Mouse (Mus musculus) CH12.LX (cell line): ENCODE measurements around the gene Esd. TPM values are rescaled to one million over a fixed set of nuclear protein-coding genes. Genes with fewer than 3 reads are reported as not detected.

Experiments used
- DNase-seq: peaks from one replicate; pipeline ENCODE4 v3.0.0-alpha.2; 2013; ENCODE audit errors: extremely low read depth
- H3K27ac ChIP-seq: 2 replicates; pipeline ENCODE4 v1.5.1; 2012; ENCODE audit warnings: low read depth, mild to moderate bottlenecking, control low read depth, moderate library complexity; ENCODE audit not compliant: insufficient read depth
- H3K27me3 ChIP-seq: replicated peaks from 2 replicates; pipeline ENCODE3; 2012; ENCODE audit warnings: inconsistent platforms
- H3K36me3 ChIP-seq, 2 experiments: replicated peaks in 1 of 2; 2 replicates each; pipeline versions ENCODE3 to v1.6.1; 2012; ENCODE audit warnings: inconsistent platforms in 1 of 2, low read length in 1 of 2, mild to moderate bottlenecking in 1 of 2, mixed read lengths in 1 of 2, moderate library complexity in 1 of 2; ENCODE audit not compliant: control insufficient read depth in 1 of 2, insufficient read depth in 1 of 2
- H3K4me1 ChIP-seq, 2 experiments: 2 replicates each; pipeline ENCODE4 v1.6.1; 2012; ENCODE audit warnings: inconsistent platforms in 1 of 2, moderate library complexity in 1 of 2; ENCODE audit not compliant: insufficient read depth in 2 of 2, control insufficient read depth in 1 of 2
- H3K4me2 ChIP-seq: 2 replicates; pipeline ENCODE4 v1.6.1; 2012; ENCODE audit warnings: low read depth, mild to moderate bottlenecking, control low read depth; ENCODE audit not compliant: poor library complexity, insufficient read depth, severe bottlenecking
- H3K4me3 ChIP-seq, 3 experiments: fragments of 150-350 bp in 1 of 3; sonication (generic) in 1 of 3; replicated peaks in 1 of 3; 2 replicates each; pipeline versions ENCODE3 to v1.5.1; 2011 to 2012; ENCODE audit warnings: low read depth in 2 of 3, low read length in 2 of 3, mild to moderate bottlenecking in 2 of 3, moderate library complexity in 2 of 3, control low read depth in 1 of 3, improper control_type of control experiment in 1 of 3, inconsistent platforms in 1 of 3, mixed read lengths in 1 of 3; ENCODE audit not compliant: poor library complexity in 1 of 3
- H3K79me2 ChIP-seq: replicated peaks from 2 replicates; pipeline ENCODE4 v1.6.1; 2012; ENCODE audit warnings: mild to moderate bottlenecking, moderate library complexity; ENCODE audit not compliant: control insufficient read depth, poor library complexity, insufficient read depth, severe bottlenecking; ENCODE audit errors: extremely low read depth
- H3K9ac ChIP-seq: 2 replicates; pipeline ENCODE4 v1.6.1; 2012; ENCODE audit warnings: low read depth, mild to moderate bottlenecking, control low read depth, moderate library complexity; ENCODE audit not compliant: insufficient read depth
- H3K9me3 ChIP-seq: replicated peaks from 2 replicates; pipeline ENCODE3; 2012; ENCODE audit warnings: low read length, inconsistent platforms, mixed read lengths
- BHLHE40 ChIP-seq: IDR thresholded peaks from 2 replicates; pipeline ENCODE4 v1.6.1; 2011; ENCODE audit warnings: mild to moderate bottlenecking, low read depth, low read length, improper control_type of control experiment
- CHD2 ChIP-seq: IDR thresholded peaks from 2 replicates; pipeline ENCODE4 v1.6.1; 2011; ENCODE audit warnings: low read length, improper control_type of control experiment
- CTCF ChIP-seq, 2 experiments: IDR thresholded peaks in 1 of 2; conservative IDR thresholded peaks in 1 of 2; 2 replicates each; pipeline ENCODE4 v1.5.1; 2011 to 2012; ENCODE audit warnings: low read depth in 2 of 2, low read length in 2 of 2, improper control_type of control experiment in 1 of 2, inconsistent platforms in 1 of 2, mild to moderate bottlenecking in 1 of 2, moderate library complexity in 1 of 2
- E2F4 ChIP-seq: IDR thresholded peaks from 2 replicates; pipeline ENCODE4 v1.6.1; 2011; ENCODE audit warnings: low read depth, low read length, improper control_type of control experiment; ENCODE audit not compliant: insufficient replicate concordance
- ELF1 ChIP-seq: IDR thresholded peaks from 2 replicates; pipeline ENCODE4 v1.6.1; 2014; ENCODE audit warnings: low read depth, mild to moderate bottlenecking, inconsistent platforms, low read length, improper control_type of control experiment
- EP300 ChIP-seq: IDR thresholded peaks from 2 replicates; pipeline ENCODE4 v1.6.1; 2011; ENCODE audit warnings: low read length, improper control_type of control experiment
- IRF4 ChIP-seq: IDR thresholded peaks from 2 replicates; pipeline ENCODE4 v1.6.1; 2014; ENCODE audit warnings: low read depth, mild to moderate bottlenecking, inconsistent platforms, low read length, improper control_type of control experiment
- MAX ChIP-seq: IDR thresholded peaks from 2 replicates; pipeline ENCODE4 v1.6.1; 2011; ENCODE audit warnings: low read length, improper control_type of control experiment
- MAZ ChIP-seq: IDR thresholded peaks from 2 replicates; pipeline ENCODE4 v1.6.1; 2012; ENCODE audit warnings: low read depth, mild to moderate bottlenecking, inconsistent platforms, low read length, improper control_type of control experiment, moderate library complexity
- MEF2A ChIP-seq: IDR thresholded peaks from 2 replicates; pipeline ENCODE4 v1.6.1; 2014; ENCODE audit warnings: low read depth, mild to moderate bottlenecking, inconsistent platforms, low read length, improper control_type of control experiment, borderline replicate concordance
- MYC ChIP-seq: IDR thresholded peaks from 2 replicates; pipeline ENCODE4 v1.6.1; 2011; ENCODE audit warnings: low read depth, mild to moderate bottlenecking, improper control_type of control experiment, low read length
- NRF1 ChIP-seq: IDR thresholded peaks from 2 replicates; pipeline ENCODE4 v1.6.1; 2014; ENCODE audit warnings: low read depth, mild to moderate bottlenecking, inconsistent platforms, low read length, improper control_type of control experiment, moderate library complexity
- RAD21 ChIP-seq: IDR thresholded peaks from 2 replicates; pipeline ENCODE4 v1.6.1; 2011; ENCODE audit warnings: low read depth, mild to moderate bottlenecking, low read length, improper control_type of control experiment, moderate library complexity
- RCOR1 ChIP-seq: conservative IDR thresholded peaks from 2 replicates; pipeline ENCODE4 v1.6.1; 2012; ENCODE audit warnings: low read depth, mild to moderate bottlenecking, inconsistent platforms, low read length, improper control_type of control experiment
- SIN3A ChIP-seq: IDR thresholded peaks from 2 replicates; pipeline ENCODE4 v1.6.1; 2012; ENCODE audit warnings: low read length, improper control_type of control experiment, inconsistent platforms
- SMC3 ChIP-seq: IDR thresholded peaks from 2 replicates; pipeline ENCODE4 v1.6.1; 2011; ENCODE audit warnings: low read depth, low read length, improper control_type of control experiment
- TCF12 ChIP-seq: IDR thresholded peaks from 2 replicates; pipeline ENCODE4 v1.6.1; 2014; ENCODE audit warnings: low read depth, mild to moderate bottlenecking, inconsistent platforms, low read length, improper control_type of control experiment
- UBTF ChIP-seq: IDR thresholded peaks from 2 replicates; pipeline ENCODE4 v1.6.1; 2012; ENCODE audit warnings: low read depth, mild to moderate bottlenecking, inconsistent platforms, low read length, improper control_type of control experiment, moderate library complexity
- USF1 ChIP-seq: IDR thresholded peaks from 2 replicates; pipeline ENCODE4 v1.6.1; 2014; ENCODE audit warnings: low read depth, mild to moderate bottlenecking, inconsistent platforms, low read length, improper control_type of control experiment
- ZC3H11A ChIP-seq: IDR thresholded peaks from 2 replicates; pipeline ENCODE4 v1.6.1; 2012; ENCODE audit warnings: low read depth, mild to moderate bottlenecking, inconsistent platforms, low read length, improper control_type of control experiment
- ZKSCAN1 ChIP-seq: IDR thresholded peaks from 2 replicates; pipeline ENCODE4 v1.6.1; 2012; ENCODE audit warnings: low read depth, inconsistent platforms, low read length, improper control_type of control experiment, borderline replicate concordance
- ZMIZ1 ChIP-seq: IDR thresholded peaks from 2 replicates; pipeline ENCODE4 v1.6.1; 2012; ENCODE audit warnings: low read depth, mild to moderate bottlenecking, inconsistent platforms, low read length, improper control_type of control experiment
- dilution Hi-C: fragments of 300-500 bp; cut with MboI; formaldehyde crosslinking; loops from 2 replicates; pipeline ENCODE4 v1.14.3; 2020; ENCODE audit warnings: low sequenced_read_pairs; ENCODE audit not compliant: extremely low pct_unique_long_range_greater_than_20kb, extremely low pct_ligation_motif_present
- in situ Hi-C: fragments of 300-500 bp; cut with MboI; formaldehyde crosslinking; loops from 3 replicates; pipeline ENCODE4 v1.14.3; 2019; ENCODE audit warnings: low sequenced_read_pairs, low pct_ligation_motif_present, low pct_unique_long_range_greater_than_20kb, mixed read lengths
- polyA plus RNA-seq: library from polyadenylated mRNA; unstranded; fragments of >175 nt; gene quantifications from 2 replicates; pipeline ENCODE4 v1.2.1, GENCODE M21; 2012; ENCODE audit warnings: low read depth; ENCODE audit not compliant: insufficient read length
- total RNA-seq, 2 experiments: library from RNA; depleted of rRNA; stranded (reverse); fragments of 300-350 nt in 1 of 2; fragments of >200 nt in 1 of 2; gene quantifications; 2 replicates each; pipeline ENCODE4 v1.2.3; 2012 to 2014

The Esd gene
- total and polyA plus RNA-seq, 3 experiments = 206 to 434 (median 302) TPM

DNA sequence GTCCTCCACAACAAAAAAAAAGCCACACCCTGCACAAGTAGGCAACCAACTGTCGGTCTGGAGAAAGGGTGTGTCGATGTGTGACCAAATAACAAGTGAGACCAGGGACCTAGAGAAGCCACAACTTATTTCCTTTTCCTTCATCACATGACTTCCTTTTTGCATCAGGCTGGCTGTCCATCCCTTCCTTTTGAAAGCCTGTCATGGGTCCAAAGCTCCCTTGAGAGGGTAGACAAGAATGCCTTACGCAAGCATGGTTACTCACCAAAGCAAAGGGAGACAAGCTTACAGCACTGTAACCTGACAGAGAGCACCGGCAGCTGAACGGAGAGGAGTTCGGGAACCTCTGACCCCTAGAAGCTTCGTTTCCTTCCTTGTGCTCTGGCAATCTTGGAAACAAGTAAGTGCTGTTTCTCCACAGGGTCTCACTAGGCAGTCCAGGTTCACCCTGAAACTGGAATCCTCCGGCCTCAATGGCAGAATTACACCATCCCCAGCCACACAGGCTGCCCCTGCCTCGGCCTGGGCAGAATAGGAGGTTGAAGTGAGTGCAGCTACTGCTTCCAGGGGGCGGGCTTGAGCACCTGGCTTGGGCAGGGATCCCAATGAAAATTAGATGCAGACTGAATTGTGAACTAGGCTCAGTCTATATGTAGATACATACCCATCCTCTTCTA lies 65.4 kb downstream of the Esd start:
- Histone ChIP-seq H3K9ac (no peak overlapping the region), H3K79me2 (no peaks in the 10 kb centered on the region), H3K4me2 (no peak overlapping the region), H3K4me3 (no peak overlapping the region), H3K9me3 (peaks cover 15% of the 10 kb centered on the region), H3K27me3 (no peaks in the 10 kb centered on the region), H3K27ac (no peak overlapping the region), H3K4me1 (no peaks in the 10 kb centered on the region), H3K36me3 (peaks cover 36 to 93% of the 10 kb centered on the region in 2 experiments)
- in situ Hi-C loops = no loop called here
- TF ChIP-seq SMC3 (peak; percentile 7; the same call in 1 of the 2 replicates), RAD21 (no peak), ZMIZ1 (no peak), ZC3H11A (no peak), MYC (no peak), E2F4 (no peak), ZKSCAN1 (no peak), ELF1 (no peak)
- no peak for DNase-seq
- dilution Hi-C loops = no loop called here

GRCm38 (mm10) chr14:74798063-74798890 lies 66.2 kb downstream of the Esd start:
- Histone ChIP-seq H3K9ac (no peak overlapping the region), H3K4me2 (no peak overlapping the region), H3K4me1 (no peaks in the 10 kb centered on the region), H3K36me3 (peaks cover 30 to 93% of the 10 kb centered on the region in 2 experiments), H3K27me3 (no peaks in the 10 kb centered on the region), H3K9me3 (peaks cover 15% of the 10 kb centered on the region), H3K79me2 (no peaks in the 10 kb centered on the region), H3K4me3 (no peak overlapping the region), H3K27ac (no peak overlapping the region)
- in situ Hi-C loops (no loop called here), dilution Hi-C loops (no loop called here)
- no peak for DNase-seq
- TF ChIP-seq NRF1 (no peak), MAZ (no peak), TCF12 (no peak), CTCF (conservative IDR thresholded peaks at IDR 0.05 in 1 of 2, IDR thresholded peaks at IDR 0.05 in 1 of 2; ENCODE audit: low read depth in 2 of 2, low read length in 2 of 2) (no peak), RAD21 (no peak), BHLHE40 (no peak), UBTF (no peak), USF1 (no peak), ELF1 (no peak), SIN3A (no peak), MAX (no peak), CHD2 (no peak), MEF2A (no peak), SMC3 (no peak), EP300 (no peak), MYC (no peak), E2F4 (no peak), RCOR1 (no peak), IRF4 (no peak), ZC3H11A (no peak)
- TF ChIP-seq, all 38 proteins: peak for 0
